Mouse (Mus musculus): ENCODE data around the gene Cchcr1.

Cchcr1 gene

GRCm38 (mm10) chr17:35554761-35555397 lies 38.0 kb downstream of the Cchcr1 start:
- DNase-seq (ENCODE audit: low spot score), result no peak

- no peak for DNase-seq (ENCODE audit: low spot score)
Measured at GRCm38 (mm10) chr17:35556186-35556765, 39.4 kb downstream of the Cchcr1 start.

GRCm38 (mm10) chr17:35556812-35557211 lies 39.9 kb downstream of the Cchcr1 start:
- DNase-seq (ENCODE audit: low spot score), result no peak

- DNase-seq (ENCODE audit: low spot score), result no peak
Measured at GRCm38 (mm10) chr17:35557351-35557750, 40.5 kb downstream of the Cchcr1 start.

- no peak for DNase-seq (ENCODE audit: low spot score)
Measured at GRCm38 (mm10) chr17:35558216-35558615, 41.3 kb downstream of the Cchcr1 start.

- no peak for DNase-seq (ENCODE audit: low spot score)
Measured at GRCm38 (mm10) chr17:35567150-35567549, 50.2 kb downstream of the Cchcr1 start, which contains the start of gene 2300002M23Rik. Gene 2300002M23Rik (plus strand): TSS chr17:35567450.

GRCm38 (mm10) chr17:35567767-35568166 lies 50.9 kb downstream of the Cchcr1 start:
- no peak for DNase-seq (ENCODE audit: low spot score)

GRCm38 (mm10) chr17:35569091-35569944 lies 52.4 kb downstream of the Cchcr1 start:
- DNase-seq (ENCODE audit: low spot score), result no peak

GRCm38 (mm10) chr17:35570836-35571235 lies 53.9 kb downstream of the Cchcr1 start:
- no peak for DNase-seq (ENCODE audit: low spot score)

GRCm38 (mm10) chr17:35571477-35571876 lies 54.6 kb downstream of the Cchcr1 start:
- DNase-seq (ENCODE audit: low spot score), result no peak

- no peak for DNase-seq (ENCODE audit: low spot score)
Measured at GRCm38 (mm10) chr17:35578211-35578610, 61.3 kb downstream of the Cchcr1 start.
